Mouse (Mus musculus): ENCODE data around the gene Siae.

- TF ChIP-seq CTCF (IDR thresholded peaks at IDR 0.05; ENCODE audit: extremely low read depth, insufficient read length, insufficient replicate concordance, low read depth, low read length) (no peak), POLR2A (IDR thresholded peaks at IDR 0.05; ENCODE audit: low read depth, low read length) (no peak)
Observed at GRCm38 (mm10) chr9:37687288-37687940, 131.9 kb downstream of the Siae start.
